Mouse (Mus musculus) limb, embryonic 15.5 days (tissue): ENCODE measurements around the gene Guf1. TPM values are rescaled to one million over a fixed set of nuclear protein-coding genes. Genes with fewer than 3 reads are reported as not detected.

ENCODE experiments used
- ATAC-seq: fragments of 200-750 bp; cut with Nextera tagmentation; 2 replicates; pipeline ENCODE4 v1.8.0; 2017; ENCODE audit warnings: low read depth, moderate TSS enrichment; ENCODE audit not compliant: insufficient number of reproducible peaks, low FRiP score, low TSS enrichment
- H3K27ac ChIP-seq: fragments of 300-500 bp; sonication (generic); 2 replicates; pipeline ENCODE4 v1.5.1; 2015; ENCODE audit warnings: moderate library complexity, mild to moderate bottlenecking, inconsistent platforms
- H3K27me3 ChIP-seq: fragments of 300-500 bp; sonication (generic); 2 replicates; pipeline ENCODE4 v1.6.1; 2015; ENCODE audit warnings: inconsistent platforms
- H3K36me3 ChIP-seq: fragments of 300-500 bp; sonication (generic); 2 replicates; pipeline ENCODE4 v1.6.1; 2015; ENCODE audit warnings: inconsistent platforms
- H3K4me1 ChIP-seq: fragments of 300-500 bp; sonication (generic); 2 replicates; pipeline ENCODE4 v1.6.1; 2015; ENCODE audit warnings: inconsistent platforms
- H3K4me2 ChIP-seq: fragments of 300-500 bp; sonication (generic); 2 replicates; pipeline ENCODE4 v1.6.1; 2015; ENCODE audit warnings: mild to moderate bottlenecking, inconsistent platforms
- H3K4me3 ChIP-seq: fragments of 300-500 bp; sonication (generic); 2 replicates; pipeline ENCODE4 v1.5.1; 2015; ENCODE audit warnings: mild to moderate bottlenecking, inconsistent platforms
- H3K9ac ChIP-seq: fragments of 300-500 bp; sonication (generic); 2 replicates; pipeline ENCODE4 v1.6.1; 2015; ENCODE audit warnings: inconsistent platforms
- H3K9me3 ChIP-seq: fragments of 300-500 bp; sonication (generic); 2 replicates; pipeline ENCODE4 v1.6.1; 2016; ENCODE audit warnings: inconsistent platforms
- WGBS: fragments of 180-500 bp; shearing (Covaris S2); methylation state at CpG from one replicate; pipeline ENCODE4 v1.1.7; 2015; 5-methylcytosine and 5-hydroxymethylcytosine counted together
- polyA plus RNA-seq: library from polyadenylated mRNA; unstranded; fragments of >200 nt; fragmentation: Nextera tagmentation; extraction: Ambion mirVana; gene quantifications from 2 replicates; pipeline ENCODE4 v1.2.1, GENCODE M21; 2015

The Guf1 gene
- polyA plus RNA-seq, result 35.1 and 43.9 TPM in 2 replicates

DNA sequence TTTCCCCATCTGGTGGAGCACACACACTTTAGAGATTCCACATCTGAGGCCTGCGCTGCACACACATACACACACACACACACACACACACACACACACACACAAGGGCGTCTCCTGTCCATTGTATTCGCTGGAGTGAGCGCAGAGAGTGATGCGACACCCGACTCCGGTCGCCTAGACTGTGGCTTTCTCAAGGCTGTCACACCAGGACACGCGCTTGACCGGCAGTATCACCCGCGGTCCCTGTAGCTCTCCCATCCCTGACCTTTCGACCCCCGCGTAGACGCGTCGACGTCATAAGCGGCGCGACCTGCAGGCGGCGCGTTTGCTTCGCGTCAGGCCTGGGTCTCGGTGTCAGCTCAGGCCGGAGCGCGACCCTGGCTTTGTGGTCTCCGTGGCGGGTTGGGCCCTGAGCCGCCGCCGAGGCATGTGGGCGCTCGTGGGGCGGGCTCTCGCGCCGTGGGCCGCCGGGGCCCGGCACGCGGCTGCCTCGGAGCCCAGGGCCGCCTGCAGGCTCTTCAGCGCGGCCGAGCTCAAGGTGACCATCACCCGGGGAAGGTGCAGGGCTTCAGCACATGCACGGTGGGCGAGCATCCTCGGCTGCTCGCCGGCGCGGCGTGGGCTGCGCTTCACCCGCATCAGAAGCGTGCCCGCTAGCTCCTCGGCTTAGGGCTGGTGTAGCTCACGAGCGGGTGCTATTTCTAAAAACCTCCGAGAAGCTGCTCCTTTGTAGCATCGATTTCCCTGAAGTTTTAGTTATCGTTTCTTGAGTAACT lies at the start of gene Guf1:
TSS of gene Guf1 (plus strand) at position 296 of the 776 bp plus-strand sequence.
- Histone ChIP-seq H3K4me1 (no peaks in the 10 kb centered on the region), H3K9me3 (no peaks in the 10 kb centered on the region), H3K4me3 (peak within 1 kb of the TSS; percentile 97), H3K9ac (peak within 1 kb of the TSS; percentile 96), H3K27me3 (no peaks in the 10 kb centered on the region), H3K36me3 (peaks cover 12% of the 10 kb centered on the region), H3K27ac (peak within 1 kb of the TSS; percentile 82), H3K4me2 (peak within 1 kb of the TSS; percentile 53)
- ATAC-seq, result peak; percentile 84
- under 1% methylated on average over 72 of the region's 72 CpGs for WGBS

DNA sequence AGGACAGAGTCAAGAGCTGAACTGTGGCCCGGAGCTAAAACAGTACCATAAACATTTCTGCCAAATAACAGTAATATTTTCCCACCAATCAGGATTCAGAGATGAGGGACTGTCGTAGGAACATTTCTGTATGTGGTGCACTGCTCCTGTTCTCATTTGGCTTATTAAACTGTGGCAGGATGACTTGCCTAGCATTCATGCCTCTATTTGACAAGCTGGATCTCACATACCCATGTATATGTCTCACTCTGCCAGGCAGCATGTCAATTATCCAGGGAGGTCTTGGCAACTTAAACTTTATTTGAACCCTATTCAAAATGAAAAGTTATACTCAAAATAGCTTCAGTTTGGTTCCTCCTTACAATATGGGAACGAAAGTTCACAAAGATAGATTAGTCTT lies 49.7 kb upstream of the Guf1 start:
- Histone ChIP-seq H3K4me2 (no peak overlapping the region), H3K36me3 (no peaks in the 10 kb centered on the region), H3K9ac (no peak overlapping the region), H3K9me3 (no peaks in the 10 kb centered on the region), H3K4me3 (no peak overlapping the region), H3K4me1 (no peaks in the 10 kb centered on the region), H3K27ac (no peak overlapping the region), H3K27me3 (no peaks in the 10 kb centered on the region)
- WGBS, result 75% methylated on average over 3 of the region's 3 CpGs
- no peak for ATAC-seq

DNA sequence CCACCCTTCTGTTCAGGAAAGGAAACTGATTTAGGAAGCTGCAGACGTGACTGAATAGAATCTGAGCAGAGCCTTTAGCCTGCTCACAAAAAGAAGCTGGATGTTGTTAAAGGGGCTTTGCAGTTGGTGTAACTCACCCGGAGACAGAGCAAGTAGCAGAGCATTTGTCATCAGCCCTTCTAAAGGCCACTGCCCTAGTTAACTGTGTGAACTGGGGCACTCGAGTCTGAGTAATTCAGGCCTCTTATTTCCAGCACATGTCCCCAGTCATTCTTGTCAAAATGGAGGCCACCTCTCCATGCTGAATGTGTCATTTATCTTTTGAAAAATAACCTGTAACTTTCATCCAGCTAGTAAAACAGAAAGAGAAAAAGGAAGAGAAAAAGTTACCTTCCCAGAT lies 45.1 kb upstream of the Guf1 start:
- H3K27me3 ChIP-seq, result no peaks in the 10 kb centered on the region
- no peak overlapping the region for H3K4me2 ChIP-seq
- H3K36me3 ChIP-seq, result no peaks in the 10 kb centered on the region
- no peak overlapping the region for H3K4me3 ChIP-seq
- no peaks in the 10 kb centered on the region for H3K4me1 ChIP-seq
- H3K9me3 ChIP-seq, result no peaks in the 10 kb centered on the region
- no peak overlapping the region for H3K9ac ChIP-seq
- no peak for ATAC-seq
- 41% methylated on average over 3 of the region's 3 CpGs for WGBS
- H3K27ac ChIP-seq, result no peak overlapping the region

DNA sequence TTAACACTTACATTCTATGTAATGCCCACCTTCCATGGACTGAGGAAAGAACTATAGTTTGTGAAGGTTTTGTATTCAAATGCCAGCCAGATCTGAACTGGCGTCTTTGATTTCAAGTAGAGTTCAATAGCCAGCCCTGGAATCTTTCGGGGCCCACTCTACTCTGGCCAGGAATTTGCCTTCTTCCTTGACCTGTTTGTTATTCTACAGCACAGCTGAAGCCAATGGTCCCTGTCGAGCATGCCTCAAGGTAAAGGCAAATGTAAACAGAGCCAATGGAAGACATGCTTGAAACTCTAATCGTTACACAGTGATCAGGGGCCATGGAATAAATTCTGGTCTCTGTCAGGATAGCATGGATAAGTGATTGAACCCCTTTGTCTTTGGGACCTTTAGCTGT lies 44.5 kb upstream of the Guf1 start:
- no peak overlapping the region for H3K9ac ChIP-seq
- ATAC-seq, result no peak
- H3K27me3 ChIP-seq, result no peaks in the 10 kb centered on the region
- WGBS, result 73% methylated on average over 4 of the region's 4 CpGs
- no peaks in the 10 kb centered on the region for H3K9me3 ChIP-seq
- H3K27ac ChIP-seq, result no peak overlapping the region
- no peaks in the 10 kb centered on the region for H3K36me3 ChIP-seq
- H3K4me1 ChIP-seq, result no peaks in the 10 kb centered on the region
- no peak overlapping the region for H3K4me2 ChIP-seq
- H3K4me3 ChIP-seq, result no peak overlapping the region

DNA sequence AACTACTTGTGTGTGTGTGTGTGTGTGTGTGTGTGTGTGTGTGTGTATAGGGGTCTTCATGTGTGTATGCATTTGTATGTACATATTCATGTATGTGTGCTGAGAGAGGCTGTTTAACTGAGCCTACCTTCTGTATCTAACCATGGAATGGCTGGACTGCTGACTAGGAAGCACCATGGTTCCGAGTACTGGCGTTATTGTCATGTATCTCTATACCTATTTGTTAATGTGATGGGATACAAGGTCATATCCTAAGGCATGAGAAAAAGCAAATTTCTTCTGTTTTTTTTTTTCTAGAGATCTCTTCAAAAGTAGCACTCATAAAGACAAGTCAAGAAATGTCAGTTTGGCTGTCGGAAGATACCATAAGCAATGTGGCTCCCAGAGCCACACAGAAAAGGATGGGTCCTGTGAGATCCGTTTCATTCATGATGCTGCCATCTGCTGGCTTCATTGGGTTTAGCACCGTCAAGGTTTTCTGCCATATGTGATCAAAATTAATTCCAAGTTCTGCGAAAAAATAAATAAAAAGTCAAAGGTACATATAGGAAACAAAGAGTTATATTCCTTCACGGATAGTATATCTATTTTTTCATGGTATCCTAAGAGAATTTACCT lies 36.0 kb upstream of the Guf1 start:
- no peak overlapping the region for H3K9ac ChIP-seq
- no peak overlapping the region for H3K27ac ChIP-seq
- no peaks in the 10 kb centered on the region for H3K27me3 ChIP-seq
- no peak overlapping the region for H3K4me2 ChIP-seq
- no peaks in the 10 kb centered on the region for H3K36me3 ChIP-seq
- no peaks in the 10 kb centered on the region for H3K4me1 ChIP-seq
- WGBS, result 35% methylated on average over 7 of the region's 7 CpGs
- H3K4me3 ChIP-seq, result no peak overlapping the region
- ATAC-seq, result no peak
- no peaks in the 10 kb centered on the region for H3K9me3 ChIP-seq

DNA sequence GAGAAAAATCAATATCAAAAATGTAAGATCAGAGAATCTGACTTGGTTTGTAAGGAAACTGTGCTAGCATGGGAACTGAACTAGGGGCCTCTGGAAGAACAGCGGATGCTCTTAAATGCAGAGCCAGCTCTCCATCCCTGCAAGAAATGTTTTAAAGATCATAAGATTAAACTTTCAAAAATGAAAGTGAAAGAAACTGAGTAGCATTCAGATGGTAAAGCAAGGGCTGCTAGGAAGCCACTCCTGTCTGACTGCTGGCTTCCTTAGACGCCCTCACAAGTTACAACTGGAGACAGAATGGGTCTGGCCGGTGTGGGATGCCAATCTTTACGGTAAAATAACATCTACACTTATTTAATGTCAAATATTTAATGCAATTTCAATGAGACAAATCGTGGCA lies 34.7 kb upstream of the Guf1 start:
- Histone ChIP-seq H3K9me3 (no peaks in the 10 kb centered on the region), H3K27me3 (no peaks in the 10 kb centered on the region), H3K4me1 (no peaks in the 10 kb centered on the region), H3K27ac (no peak overlapping the region), H3K4me2 (no peak overlapping the region), H3K4me3 (no peak overlapping the region), H3K36me3 (no peaks in the 10 kb centered on the region), H3K9ac (no peak overlapping the region)
- ATAC-seq, result no peak
- WGBS, result 64% methylated on average over 5 of the region's 5 CpGs

DNA sequence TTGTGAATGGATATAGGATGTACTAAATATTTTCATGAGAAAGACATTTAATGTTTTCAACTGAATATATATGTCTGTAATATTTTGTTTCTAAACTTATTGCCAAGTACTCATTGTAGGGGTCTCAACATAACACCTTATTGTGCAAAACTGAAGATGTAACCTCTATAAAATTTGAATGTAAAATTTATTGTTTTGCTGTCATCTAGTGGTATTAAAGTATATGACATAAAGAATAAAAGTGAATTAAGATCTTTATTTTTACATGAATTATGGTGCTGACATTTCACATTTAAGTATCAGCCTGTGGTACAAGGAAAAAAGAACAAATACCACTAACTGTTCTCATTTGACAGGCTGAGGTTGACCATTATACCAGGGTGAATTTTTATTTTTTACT lies 32.8 kb upstream of the Guf1 start:
- ATAC-seq, result no peak
- no peaks in the 10 kb centered on the region for H3K36me3 ChIP-seq

DNA sequence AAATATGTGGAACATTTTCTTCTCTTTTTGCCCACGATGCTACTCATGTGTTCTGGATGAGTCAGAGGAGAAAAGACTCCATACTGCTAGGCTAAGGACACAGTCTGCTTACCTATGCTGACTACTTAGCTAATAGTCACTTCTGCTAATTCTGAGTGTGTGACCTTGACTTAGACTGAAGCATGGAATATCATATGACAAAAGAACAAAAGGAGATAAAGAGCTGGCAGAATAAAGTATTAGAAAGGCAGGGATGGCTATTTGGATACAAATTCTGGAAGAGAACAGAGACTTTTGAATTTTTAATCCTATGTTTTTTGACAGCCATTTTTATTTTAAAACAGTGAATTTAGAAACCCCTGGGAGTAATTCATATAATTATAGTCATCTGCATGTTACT lies 15.0 kb upstream of the Guf1 start:
- Histone ChIP-seq H3K9me3 (no peaks in the 10 kb centered on the region), H3K27ac (no peak overlapping the region), H3K36me3 (no peaks in the 10 kb centered on the region), H3K9ac (no peak overlapping the region), H3K4me2 (no peak overlapping the region), H3K27me3 (no peaks in the 10 kb centered on the region), H3K4me3 (no peak overlapping the region), H3K4me1 (no peaks in the 10 kb centered on the region)
- WGBS, result 58% methylated on average over 1 of the region's 1 CpGs
- ATAC-seq, result no peak

More for the DNA sequence above, 32.8 kb upstream of the Guf1 start:
- Histone ChIP-seq H3K9me3 (no peaks in the 10 kb centered on the region), H3K9ac (no peak overlapping the region), H3K4me3 (no peak overlapping the region), H3K27ac (no peak overlapping the region), H3K4me1 (no peaks in the 10 kb centered on the region), H3K27me3 (no peaks in the 10 kb centered on the region), H3K4me2 (no peak overlapping the region)

DNA sequence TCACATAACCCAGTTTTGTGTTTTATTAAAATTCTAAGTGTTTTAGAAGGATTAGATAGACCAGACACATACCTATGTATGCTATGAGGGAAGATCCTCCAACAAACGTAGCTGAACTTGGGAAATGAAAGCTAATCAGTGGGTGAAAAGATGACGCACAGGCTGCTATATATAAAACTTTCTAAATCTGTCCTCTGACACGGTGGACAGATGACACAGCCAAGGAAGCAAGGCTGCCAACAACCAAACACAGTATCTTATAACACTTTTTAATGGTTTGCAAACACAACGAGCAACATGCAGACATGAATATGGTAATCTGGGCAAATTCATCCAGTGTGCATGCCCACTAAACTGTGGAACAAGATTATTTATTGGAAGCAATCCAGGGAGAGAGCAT lies 14.2 kb upstream of the Guf1 start, which contains the start of gene Yipf7:
TSS of gene Yipf7 (minus strand) at position 160 of the 400 bp plus-strand sequence.
- Histone ChIP-seq H3K4me2 (no peak within 1 kb of the TSS), H3K36me3 (no peaks in the 10 kb centered on the region)

DNA sequence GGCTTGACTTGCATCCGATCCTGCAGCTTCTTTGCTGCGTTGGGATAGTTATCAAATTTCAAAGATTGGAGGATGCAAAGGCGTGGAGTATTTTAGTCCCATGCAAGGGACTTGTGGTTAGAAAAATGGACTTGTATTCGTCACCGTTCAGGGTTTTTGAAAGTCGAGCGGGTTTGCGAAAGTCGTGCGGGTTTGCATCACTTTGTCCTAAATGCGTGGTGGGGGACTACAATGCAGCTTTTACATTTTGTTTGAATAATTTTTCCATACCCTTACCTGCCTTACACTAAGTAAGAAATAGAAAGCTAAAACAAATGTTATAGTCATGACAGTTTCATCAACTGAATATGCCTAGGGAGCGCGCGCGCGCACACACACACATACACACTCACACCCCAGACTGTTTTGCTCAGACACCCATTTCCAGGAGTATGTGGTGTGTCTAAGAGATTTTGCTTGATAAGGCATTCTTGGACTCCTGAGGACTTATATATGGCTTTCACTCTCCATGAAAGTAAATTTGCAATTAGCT lies 747 bp downstream of the Guf1 start:
- WGBS, result 9% methylated on average over 16 of the region's 16 CpGs
- peak overlapping the region; percentile 96 for H3K9ac ChIP-seq
- ATAC-seq, result no peak

More for the DNA sequence above, 14.2 kb upstream of the Guf1 start, which contains the start of gene Yipf7:
- WGBS, result 53% methylated on average over 4 of the region's 4 CpGs
- Histone ChIP-seq H3K27ac (no peak within 1 kb of the TSS), H3K4me3 (no peak within 1 kb of the TSS), H3K27me3 (no peaks in the 10 kb centered on the region), H3K4me1 (no peaks in the 10 kb centered on the region), H3K9ac (no peak within 1 kb of the TSS), H3K9me3 (no peaks in the 10 kb centered on the region)
- ATAC-seq, result no peak

DNA sequence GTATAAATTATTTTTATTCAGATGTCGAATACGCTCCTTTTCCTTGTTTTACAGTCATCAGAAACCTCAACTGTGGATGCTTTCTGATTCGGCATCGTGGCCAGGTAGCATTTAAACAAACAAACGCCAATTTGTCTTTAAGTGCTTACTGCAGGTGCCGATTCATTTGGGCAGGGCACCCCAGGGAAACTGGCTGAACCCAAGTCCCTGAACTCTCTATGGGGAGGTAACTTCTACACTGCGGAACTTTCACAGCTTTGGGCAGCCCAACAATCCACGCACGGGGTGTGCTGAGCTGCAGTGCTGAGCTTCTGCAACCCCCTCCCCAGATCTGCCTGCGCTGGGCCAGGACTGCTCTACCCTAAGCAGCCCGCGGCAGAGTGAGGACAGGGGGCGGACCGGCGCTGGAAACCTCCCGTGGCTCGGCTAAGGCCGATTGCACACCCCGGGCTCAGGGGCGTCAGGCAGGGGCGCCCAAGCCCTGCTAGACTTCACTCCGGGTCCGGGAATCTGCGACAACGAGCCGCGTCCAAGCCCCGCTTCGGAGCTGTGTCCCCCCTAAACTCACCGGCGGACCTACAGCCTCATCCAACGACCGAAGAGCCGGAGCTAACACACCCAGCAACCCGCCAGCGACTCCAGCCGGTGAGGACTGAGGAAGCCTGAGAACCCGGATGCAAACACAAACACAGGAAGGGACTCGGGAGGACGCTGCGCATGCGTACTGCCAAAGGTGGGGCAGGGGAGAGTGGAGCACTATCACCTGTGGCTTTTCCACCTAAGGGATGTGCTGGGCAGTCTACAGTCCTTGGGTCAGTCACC lies 35.1 kb downstream of the Guf1 start, which contains the start of gene Gnpda2:
TSS of gene Gnpda2 (minus strand) at position 701 of the 822 bp plus-strand sequence.
- ATAC-seq, result peak; percentile 84
- no peaks in the 10 kb centered on the region for H3K9me3 ChIP-seq
- H3K4me2 ChIP-seq, result peak within 1 kb of the TSS; percentile 66
- 0 out of 2 replicates have a peak, but pooled peaks cover 4% of the 10 kb centered on the region for H3K36me3 ChIP-seq
- WGBS, result 2% methylated on average over 42 of the region's 42 CpGs
- no peaks in the 10 kb centered on the region; the same call in 1 of the 2 replicates for H3K4me1 ChIP-seq
- peak within 1 kb of the TSS; percentile 71 for H3K9ac ChIP-seq
- no peaks in the 10 kb centered on the region for H3K27me3 ChIP-seq
- H3K4me3 ChIP-seq, result peak within 1 kb of the TSS; percentile 72
- peak within 1 kb of the TSS; percentile 88 for H3K27ac ChIP-seq

More for the DNA sequence above, 747 bp downstream of the Guf1 start:
- Histone ChIP-seq H3K27me3 (no peaks in the 10 kb centered on the region), H3K27ac (peak overlapping the region; percentile 82), H3K4me1 (no peaks in the 10 kb centered on the region), H3K4me3 (peak overlapping the region; percentile 97), H3K4me2 (peak overlapping the region; percentile 53), H3K9me3 (no peaks in the 10 kb centered on the region), H3K36me3 (peaks cover 15% of the 10 kb centered on the region)
